Mouse (Mus musculus): ENCODE measurements around the gene Pik3cb.

Gene Pik3cb

GRCm38 (mm10) chr9:99140063-99140882 lies at the start of gene Pik3cb:
Gene Pik3cb, minus strand, starts transcription at chr9:99140621.
- DNase-seq (ENCODE audit: low spot score), result peak; percentile 74

DNA sequence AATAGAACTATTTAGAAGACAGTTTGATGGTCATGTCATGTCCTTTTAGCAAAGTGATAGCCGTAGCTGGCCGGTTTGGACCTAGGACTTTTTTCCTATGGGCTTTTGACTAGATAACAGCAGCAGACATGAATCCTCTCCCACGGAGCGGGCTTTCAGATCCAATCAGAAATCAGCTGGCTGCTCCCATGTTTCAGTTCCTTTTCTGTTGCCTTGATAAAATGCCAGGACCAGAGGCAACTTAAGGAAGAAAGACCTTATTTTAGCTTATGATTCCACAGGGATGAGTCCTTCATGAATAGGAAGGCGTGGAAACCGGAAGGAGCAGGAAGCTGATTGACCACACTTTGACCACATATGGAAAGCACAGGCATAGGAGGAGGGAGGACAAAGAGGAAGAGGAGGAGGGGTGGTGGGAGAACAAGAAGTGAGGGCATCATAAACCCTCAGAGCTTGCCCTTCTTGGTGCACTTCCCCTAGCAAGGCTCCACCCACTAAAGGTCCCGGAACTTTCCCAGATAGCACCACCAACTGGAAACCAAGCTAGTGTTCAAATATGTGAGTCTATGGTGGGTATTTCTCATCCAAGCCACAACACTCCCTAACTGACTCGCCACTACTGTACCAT lies 42.7 kb upstream of the Pik3cb start:
- no peak for DNase-seq (ENCODE audit: low spot score)

GRCm38 (mm10) chr9:99182121-99182520 lies 41.7 kb upstream of the Pik3cb start:
- no peak for DNase-seq (ENCODE audit: low spot score)

DNA sequence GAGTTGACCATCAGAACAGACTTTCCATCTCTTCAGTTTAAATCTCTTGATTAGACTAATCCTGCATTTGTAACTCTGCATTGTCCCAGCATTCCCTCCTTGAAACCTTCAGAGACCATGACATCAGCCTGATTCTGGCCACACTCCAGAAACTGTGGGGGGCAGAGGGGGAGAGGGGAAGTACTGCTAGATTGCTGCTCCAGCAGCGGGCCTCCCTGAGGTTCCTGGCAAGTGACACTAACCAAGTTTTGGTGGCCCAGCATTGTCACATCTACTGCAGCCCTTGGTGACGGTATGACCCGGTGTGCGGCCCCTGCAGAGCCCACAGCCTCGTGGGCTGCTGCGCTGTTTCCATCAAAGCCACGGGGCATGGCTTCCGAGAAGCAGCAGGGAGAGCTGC lies 39.9 kb upstream of the Pik3cb start:
- no peak for DNase-seq (ENCODE audit: low spot score)

- no peak for DNase-seq (ENCODE audit: low spot score)
Measured at GRCm38 (mm10) chr9:99178736-99179135, 38.3 kb upstream of the Pik3cb start.

- DNase-seq (ENCODE audit: low spot score), result no peak
Measured at GRCm38 (mm10) chr9:99175774-99176173, 35.4 kb upstream of the Pik3cb start.

- no peak for DNase-seq (ENCODE audit: low spot score)
Measured at GRCm38 (mm10) chr9:99172811-99173210, 32.4 kb upstream of the Pik3cb start.

GRCm38 (mm10) chr9:99171186-99171585 lies 30.8 kb upstream of the Pik3cb start:
- DNase-seq (ENCODE audit: low spot score), result no peak

DNA sequence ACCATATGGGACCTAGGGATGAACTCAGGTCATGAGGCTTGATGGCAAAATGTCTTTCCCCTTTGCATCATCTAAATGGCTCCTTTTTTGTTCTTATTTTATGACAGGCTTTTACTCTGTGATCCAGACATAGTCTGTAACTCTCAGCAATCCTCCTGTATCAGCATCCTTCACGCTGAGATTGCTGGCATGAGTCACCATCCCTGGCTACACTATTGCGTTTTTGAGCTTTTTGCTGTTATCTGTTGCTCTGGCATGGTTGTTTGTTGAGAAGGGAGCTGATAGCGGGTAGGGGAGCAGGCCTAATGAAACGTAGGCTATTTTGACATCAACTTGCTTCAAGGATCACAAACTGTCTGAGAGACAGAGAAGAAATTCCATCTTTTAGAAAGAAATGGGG lies 28.6 kb upstream of the Pik3cb start:
- no peak for DNase-seq (ENCODE audit: low spot score)

DNA sequence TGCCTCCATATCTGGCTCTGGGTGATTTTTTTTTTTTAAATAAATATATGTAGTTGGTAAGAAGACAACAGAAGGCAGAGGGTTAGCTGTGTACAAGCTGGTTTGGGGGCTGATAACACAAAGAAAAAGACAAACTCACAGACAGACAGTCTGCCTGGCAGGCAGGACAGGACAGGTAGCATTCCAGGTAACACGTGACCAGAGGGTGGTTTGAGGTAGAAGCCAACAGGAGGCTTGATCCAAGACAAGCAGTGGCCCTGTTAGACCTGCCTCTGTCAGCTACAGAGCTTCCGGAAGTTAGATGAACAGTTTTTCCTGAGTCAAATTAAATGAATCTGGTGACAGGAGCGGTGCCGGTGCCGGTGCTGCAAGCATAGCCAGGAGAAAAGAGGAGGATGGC lies 26.5 kb upstream of the Pik3cb start:
- no peak for DNase-seq (ENCODE audit: low spot score)

- no peak for DNase-seq (ENCODE audit: low spot score)
Measured at GRCm38 (mm10) chr9:99165956-99166355, 25.5 kb upstream of the Pik3cb start.

DNA sequence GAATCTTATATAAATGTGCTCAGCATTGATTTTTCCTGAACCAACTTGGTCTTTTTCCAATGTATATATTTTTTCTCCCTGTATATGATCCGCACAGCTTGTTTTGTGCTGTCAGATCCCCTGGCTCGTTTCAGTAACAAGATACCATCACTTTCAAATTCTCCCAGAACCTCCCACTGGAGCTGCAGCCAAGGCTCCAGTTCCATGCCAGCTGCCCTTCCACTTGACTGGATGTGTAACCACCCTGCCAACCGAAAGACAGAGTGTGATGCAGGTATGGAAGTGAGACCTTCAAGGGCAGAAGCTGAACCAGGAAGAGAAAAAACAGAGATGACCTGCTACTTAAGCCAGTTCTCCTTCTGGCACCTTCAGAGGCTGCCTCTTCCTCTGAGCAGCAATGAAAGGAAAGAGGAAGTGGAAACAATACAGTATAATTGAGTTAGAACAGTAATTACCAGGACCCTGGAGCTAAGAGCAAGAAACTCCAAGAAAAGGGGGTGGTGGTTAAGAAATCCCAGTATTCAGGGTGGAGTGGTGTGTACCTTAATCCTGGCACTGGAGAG lies 24.3 kb upstream of the Pik3cb start:
- no peak for DNase-seq (ENCODE audit: low spot score)

- DNase-seq (ENCODE audit: low spot score), result no peak
Measured at GRCm38 (mm10) chr9:99164148-99164503, 23.7 kb upstream of the Pik3cb start.

DNA sequence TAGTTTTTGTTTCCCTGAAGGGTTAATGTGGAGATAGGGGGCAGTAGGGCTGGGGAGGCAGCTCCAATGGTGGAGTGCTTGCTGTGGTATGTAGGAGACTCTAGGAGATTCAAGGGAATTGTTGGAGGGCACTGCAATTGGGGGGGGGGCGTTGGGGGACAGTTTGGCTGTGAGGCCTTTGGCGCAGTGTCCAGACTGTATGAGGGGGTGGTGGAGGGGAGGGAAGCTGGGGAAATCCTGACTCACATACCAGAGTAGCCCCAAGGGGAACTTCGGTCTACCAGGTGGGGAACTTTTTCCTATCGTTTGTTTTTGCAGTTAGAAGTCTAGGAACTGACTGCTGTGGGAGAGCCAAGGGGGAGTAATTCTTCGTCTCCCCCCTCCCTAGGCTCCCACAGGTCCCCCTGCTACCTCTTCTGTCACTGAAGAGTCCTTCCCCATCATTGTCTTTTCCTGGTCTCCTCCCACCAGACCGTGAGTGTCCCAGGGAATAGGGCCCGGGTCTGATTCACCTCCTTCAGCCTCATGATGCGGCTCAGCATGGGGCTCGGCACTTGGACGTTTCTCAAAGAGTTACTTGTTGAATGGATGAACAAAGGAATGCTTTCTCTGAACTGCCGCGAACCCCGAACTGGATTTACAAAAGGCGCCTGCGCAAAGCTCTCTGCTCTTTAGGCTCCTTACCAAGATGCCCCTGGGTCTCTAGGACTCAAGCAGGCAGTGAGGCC lies 23.2 kb upstream of the Pik3cb start:
- DNase-seq (ENCODE audit: low spot score), result no peak

DNA sequence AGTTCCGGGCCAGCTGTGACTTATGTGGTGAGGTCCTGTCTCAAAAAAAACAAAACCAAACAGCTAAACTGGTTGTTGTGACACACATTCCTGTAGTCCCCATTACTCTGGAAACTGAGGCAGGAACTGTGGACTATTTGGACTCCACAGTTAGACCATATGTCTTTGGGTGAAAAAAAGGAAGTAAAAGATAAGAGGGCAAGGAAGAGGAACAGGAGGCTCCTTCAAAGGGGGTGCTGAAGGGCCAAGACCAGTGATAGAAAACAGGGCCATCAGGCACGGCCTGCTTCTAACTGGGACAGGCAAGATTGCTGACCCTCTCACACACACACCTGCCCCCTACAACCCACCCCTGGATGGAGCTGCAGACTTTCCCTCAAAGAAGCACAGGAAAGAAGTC lies 22.4 kb upstream of the Pik3cb start:
- DNase-seq (ENCODE audit: low spot score), result no peak

DNA sequence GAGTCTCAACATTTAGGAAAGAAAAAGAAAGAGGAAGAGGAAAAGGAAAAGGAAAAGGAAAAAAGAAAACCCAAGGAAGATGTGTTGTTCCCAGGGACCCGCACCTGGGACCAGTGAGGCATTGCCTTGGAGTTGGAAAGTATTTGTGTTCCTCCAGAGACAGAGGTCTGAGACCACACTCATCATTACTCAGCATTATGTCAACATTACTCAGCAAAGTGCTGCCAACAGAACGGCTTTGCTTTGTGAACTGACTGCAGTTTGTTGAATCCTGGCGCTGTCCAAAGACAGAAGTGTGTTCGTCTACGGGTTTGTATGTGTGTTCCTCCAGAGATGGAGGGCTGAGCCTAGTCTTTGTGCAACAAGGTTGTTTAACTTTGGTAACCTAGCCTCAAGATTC lies 20.4 kb upstream of the Pik3cb start:
- DNase-seq (ENCODE audit: low spot score), result no peak

GRCm38 (mm10) chr9:99159932-99160331 lies 19.5 kb upstream of the Pik3cb start:
- no peak for DNase-seq (ENCODE audit: low spot score)

DNA sequence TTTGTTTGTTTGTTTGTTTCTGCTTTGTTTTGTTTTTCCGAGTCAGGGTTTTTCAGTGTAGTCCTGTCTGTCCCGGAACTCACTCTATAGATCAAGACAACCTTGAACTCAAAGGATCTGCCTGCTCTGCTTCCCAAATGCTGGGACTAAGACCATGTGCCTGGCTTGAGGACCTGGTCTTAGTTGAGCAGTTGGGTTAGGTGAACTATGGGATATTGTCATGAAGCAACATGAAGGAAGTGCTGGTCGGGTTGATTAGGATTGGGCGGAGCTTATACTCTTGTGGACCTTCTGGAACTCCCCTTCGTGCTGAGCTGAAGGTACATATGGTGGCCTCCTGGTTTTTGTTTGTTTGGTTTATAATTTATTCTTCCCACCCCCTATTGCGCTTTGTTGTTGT lies 18.3 kb upstream of the Pik3cb start:
- DNase-seq (ENCODE audit: low spot score), result no peak

DNA sequence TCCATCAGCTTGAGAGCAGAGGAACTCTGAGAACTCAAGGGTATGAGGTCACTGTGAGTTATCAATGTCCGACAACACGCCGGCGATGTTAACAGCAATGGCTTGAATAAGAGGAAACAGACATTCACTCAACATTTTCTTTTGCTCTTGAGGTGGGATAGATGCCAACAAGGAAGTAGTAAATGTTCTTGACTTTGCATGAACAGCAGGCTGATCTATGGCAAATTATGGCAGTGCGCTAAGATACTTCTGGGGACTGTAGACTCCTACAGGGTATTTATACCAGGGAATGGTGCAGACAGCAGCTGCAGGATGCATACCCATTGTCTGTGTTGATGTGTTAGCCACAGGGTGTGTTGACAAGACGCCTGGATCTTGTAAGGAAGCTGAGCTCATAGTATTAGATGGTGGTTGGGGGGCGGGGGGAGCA lies 17.8 kb upstream of the Pik3cb start:
- no peak for DNase-seq (ENCODE audit: low spot score)

GRCm38 (mm10) chr9:99153655-99154054 lies 13.2 kb upstream of the Pik3cb start:
- no peak for DNase-seq (ENCODE audit: low spot score)

DNA sequence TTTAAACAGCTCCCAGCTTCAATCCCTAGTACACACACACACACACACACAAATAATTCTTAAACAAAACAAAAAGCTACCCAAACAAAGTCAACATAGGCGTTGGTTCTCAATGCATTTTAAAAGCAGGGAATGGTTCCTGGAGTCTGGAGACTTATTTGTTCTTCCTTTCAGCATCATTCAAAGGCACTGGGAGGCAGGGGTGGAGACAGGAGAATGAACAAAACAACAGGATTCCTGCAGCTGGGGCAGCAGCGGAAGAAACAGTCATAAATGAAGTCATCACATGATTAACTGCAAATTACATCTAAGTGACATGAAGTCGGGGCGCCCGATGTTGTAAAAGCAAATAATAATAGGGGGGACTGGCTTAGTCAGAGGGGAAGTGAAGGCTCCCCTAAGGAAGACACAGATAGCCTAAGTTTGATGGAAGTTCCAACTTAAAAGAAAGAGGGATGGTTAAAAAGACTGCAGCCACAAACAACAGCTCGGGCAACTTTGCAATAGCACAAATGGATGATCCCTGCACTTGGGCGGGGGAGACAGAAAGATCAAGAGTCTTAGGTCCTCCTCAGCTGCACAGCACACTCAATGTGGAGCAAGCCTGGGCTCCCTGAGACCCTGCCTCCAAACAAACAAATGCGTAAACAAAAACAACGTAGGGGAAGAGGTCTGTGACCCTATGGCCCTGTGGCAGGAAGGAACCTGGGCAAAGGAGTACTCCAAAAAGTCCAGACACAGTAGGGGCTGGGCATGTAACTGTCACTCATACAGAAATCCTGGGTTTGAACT lies 12.5 kb upstream of the Pik3cb start:
- DNase-seq (ENCODE audit: low spot score), result no peak

All from layer of hippocampus, adult 9-10 months (tissue).